Mouse (Mus musculus): ENCODE measurements around the gene Dvl2.

Gene Dvl2

GRCm38 (mm10) chr11:70055618-70056214 is 55.3 kb downstream of the Dvl2 start:
- peak; percentile 36 for DNase-seq (ENCODE audit: extremely low read depth, insufficient read length, low spot score)

DNA sequence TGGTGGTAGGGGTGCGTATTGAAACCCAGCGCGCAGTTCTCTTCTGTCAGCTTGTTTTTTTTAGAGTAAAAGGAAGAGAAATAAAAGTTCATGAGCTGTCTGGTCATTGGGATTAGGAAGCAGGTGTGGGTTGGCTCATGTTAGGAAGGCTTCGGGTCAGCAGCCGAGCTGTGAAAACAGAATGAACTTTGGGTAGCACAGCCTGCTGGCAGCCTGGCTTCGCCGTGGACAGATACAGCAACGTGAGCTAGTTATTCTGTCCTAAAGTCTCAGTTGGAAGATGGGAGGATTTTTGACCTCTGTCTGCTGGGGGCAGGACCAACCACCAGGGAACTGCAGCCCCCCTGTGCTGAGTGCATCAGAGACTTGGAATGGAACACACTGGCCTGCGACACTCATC is 57.4 kb downstream of the Dvl2 start:
- DNase-seq (ENCODE audit: extremely low read depth, insufficient read length, low spot score): no peak

- no peak for DNase-seq (ENCODE audit: extremely low read depth, insufficient read length, low spot score)
These were observed 59.5 kb downstream of the Dvl2 start for GRCm38 (mm10) chr11:70059930-70060329.
